Mouse (Mus musculus) midbrain, embryonic 13.5 days (tissue): ENCODE results near the gene Eddm3b. TPM values are rescaled to one million over a fixed set of nuclear protein-coding genes. Genes with fewer than 3 reads are reported as not detected.
"Not testable (repeated sequence)": the region's sequence is repeated elsewhere in the genome, so short reads cannot be mapped to it uniquely, and the experiment has no call there.

Source experiments
- ATAC-seq: fragments of 200-750 bp; cut with Nextera tagmentation; 2 replicates; pipeline ENCODE4 v1.8.0; 2017; ENCODE audit warnings: mild to moderate bottlenecking, moderate TSS enrichment, moderate library complexity
- H3K27ac ChIP-seq: fragments of 300-500 bp; sonication (generic); 2 replicates; pipeline ENCODE4 v1.5.1; 2015; ENCODE audit warnings: inconsistent platforms, mild to moderate bottlenecking, moderate library complexity
- H3K27me3 ChIP-seq: fragments of 300-500 bp; sonication (generic); 2 replicates; pipeline ENCODE4 v1.6.1; 2015; ENCODE audit warnings: mild to moderate bottlenecking, inconsistent platforms
- H3K36me3 ChIP-seq: fragments of 300-500 bp; sonication (generic); 2 replicates; pipeline ENCODE4 v1.6.1; 2015; ENCODE audit warnings: mild to moderate bottlenecking, inconsistent platforms
- H3K4me1 ChIP-seq: fragments of 300-500 bp; sonication (generic); replicated peaks from 2 replicates; pipeline ENCODE4 v1.6.1; 2015; ENCODE audit warnings: inconsistent platforms
- H3K4me2 ChIP-seq: fragments of 300-500 bp; sonication (generic); replicated peaks from 2 replicates; pipeline ENCODE4 v1.6.1; 2015; ENCODE audit warnings: moderate library complexity, mild to moderate bottlenecking, inconsistent platforms
- H3K4me3 ChIP-seq: fragments of 300-500 bp; sonication (generic); replicated peaks from 2 replicates; pipeline ENCODE4 v1.5.1; 2015; ENCODE audit warnings: mild to moderate bottlenecking, inconsistent platforms
- H3K9ac ChIP-seq: fragments of 300-500 bp; sonication (generic); replicated peaks from 2 replicates; pipeline ENCODE4 v1.6.1; 2015; ENCODE audit warnings: mild to moderate bottlenecking, inconsistent platforms
- H3K9me3 ChIP-seq: fragments of 300-500 bp; sonication (generic); 2 replicates; pipeline ENCODE4 v1.6.1; 2016; ENCODE audit warnings: mild to moderate bottlenecking, inconsistent platforms
- WGBS: fragments of 180-500 bp; shearing (Covaris S2); methylation state at CpG from one replicate; pipeline ENCODE4 v1.1.7; 2015; 5-methylcytosine and 5-hydroxymethylcytosine counted together
- polyA plus RNA-seq: library from polyadenylated mRNA; unstranded; fragments of >200 nt; fragmentation: Nextera tagmentation; extraction: Ambion mirVana; gene quantifications from 2 replicates; pipeline ENCODE4 v1.2.1, GENCODE M21; 2015

The Eddm3b gene
- polyA plus RNA-seq, 1 experiment from 2014 or later, result not detected

DNA sequence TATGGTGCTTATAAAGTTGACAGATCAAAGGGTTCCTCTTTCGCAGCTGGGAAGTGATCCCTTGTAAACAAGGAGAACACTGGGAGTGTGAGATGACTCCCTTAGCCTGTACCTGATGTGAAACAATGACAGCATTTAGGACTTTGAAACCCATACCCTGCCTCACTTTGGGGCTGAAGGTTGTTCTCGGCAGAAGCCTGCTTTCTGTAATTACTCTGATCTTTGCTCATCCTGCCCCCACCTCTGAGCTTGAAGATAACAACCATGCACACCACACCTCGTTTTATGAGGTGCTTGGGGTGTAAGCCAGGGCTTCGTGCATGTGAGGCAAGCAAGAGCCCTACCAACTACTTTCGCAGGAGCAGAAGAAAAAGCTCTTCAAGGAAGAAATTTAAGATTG is 34.9 kb downstream of the Eddm3b start:
- 73% methylated on average over 5 of the region's 5 CpGs for WGBS
- no peak overlapping the region for H3K4me3 ChIP-seq
- H3K9ac ChIP-seq, result no peak overlapping the region
- ATAC-seq, result no peak
- H3K27me3 ChIP-seq, result no peaks in the 10 kb centered on the region
- no peak overlapping the region for H3K4me2 ChIP-seq
- H3K9me3 ChIP-seq, result no peaks in the 10 kb centered on the region
- no peaks in the 10 kb centered on the region for H3K36me3 ChIP-seq
- H3K4me1 ChIP-seq, result no peaks in the 10 kb centered on the region
- no peak overlapping the region for H3K27ac ChIP-seq

DNA sequence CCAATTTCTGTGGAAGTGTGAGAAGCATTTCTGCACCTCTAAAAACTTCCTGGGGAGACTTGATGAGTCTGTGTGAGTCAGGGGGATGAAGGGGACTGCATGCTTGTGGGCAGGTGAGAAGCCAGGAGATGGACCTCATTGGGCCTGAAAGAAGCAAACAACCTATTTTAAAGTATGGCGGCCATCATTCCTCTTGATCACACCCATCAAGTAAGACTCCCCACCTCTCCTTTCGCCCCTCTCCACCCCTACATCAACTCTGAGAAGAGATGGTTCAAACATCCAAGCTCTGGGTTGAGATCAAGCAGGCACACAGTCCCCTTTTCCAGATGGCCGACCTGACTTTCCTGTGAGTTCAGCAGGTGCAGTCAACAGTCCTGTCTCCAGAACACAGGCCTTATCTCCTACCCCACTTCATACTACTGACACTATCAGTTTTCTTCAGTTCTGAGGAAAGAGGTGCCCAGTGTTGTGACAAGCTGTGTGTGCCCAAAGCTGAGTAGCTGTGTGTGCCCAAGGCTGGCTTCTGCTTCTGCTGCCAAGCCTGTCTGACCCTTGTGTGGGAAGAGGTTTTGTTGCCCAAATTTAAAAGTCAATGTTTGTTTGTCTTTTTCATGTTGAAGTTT is 36.1 kb downstream of the Eddm3b start:
- WGBS, result 94% methylated on average over 3 of the region's 3 CpGs
- Histone ChIP-seq H3K27me3 (no peaks in the 10 kb centered on the region), H3K36me3 (no peaks in the 10 kb centered on the region), H3K4me3 (no peak overlapping the region), H3K4me2 (no peak overlapping the region), H3K4me1 (no peaks in the 10 kb centered on the region), H3K27ac (no peak overlapping the region), H3K9ac (no peak overlapping the region), H3K9me3 (no peaks in the 10 kb centered on the region)
- no peak for ATAC-seq

DNA sequence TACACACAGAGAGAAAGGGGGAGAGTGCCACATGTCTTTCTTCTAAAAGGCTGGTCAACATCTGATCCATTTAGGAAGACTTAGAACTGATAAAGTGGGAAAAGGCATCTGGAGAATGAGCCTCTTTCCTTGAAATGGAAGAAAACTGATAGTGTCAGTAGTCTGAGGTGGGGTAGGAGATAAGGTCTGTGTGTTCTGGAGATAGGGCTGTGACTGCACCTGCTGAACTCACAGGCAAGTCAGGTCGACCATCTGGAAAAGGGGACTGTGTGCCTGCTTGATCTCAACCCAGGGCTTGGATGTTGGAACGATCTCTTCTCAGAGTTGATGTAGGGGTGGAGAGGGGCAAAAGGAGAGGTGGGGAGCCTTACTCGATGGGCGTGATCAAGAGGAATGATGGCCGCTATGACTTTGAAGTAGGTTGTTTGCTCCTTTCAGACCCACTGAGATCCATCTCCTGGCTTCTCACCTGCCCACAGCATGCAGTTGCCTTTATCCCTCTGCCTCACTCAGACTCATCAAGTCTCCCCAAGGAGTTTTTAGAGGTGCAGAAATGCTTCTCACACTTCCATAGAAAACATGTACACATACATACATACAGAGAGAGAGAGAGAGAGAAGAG is 38.1 kb downstream of the Eddm3b start:
- H3K27ac ChIP-seq, result no peak overlapping the region
- no peak overlapping the region for H3K4me3 ChIP-seq
- no peak for ATAC-seq
- no peak overlapping the region for H3K9ac ChIP-seq
- no peaks in the 10 kb centered on the region for H3K4me1 ChIP-seq
- no peak overlapping the region for H3K4me2 ChIP-seq
- H3K36me3 ChIP-seq, result no peaks in the 10 kb centered on the region
- no peaks in the 10 kb centered on the region for H3K27me3 ChIP-seq
- no peaks in the 10 kb centered on the region for H3K9me3 ChIP-seq
- WGBS, result 90% methylated on average over 5 of the region's 5 CpGs

DNA sequence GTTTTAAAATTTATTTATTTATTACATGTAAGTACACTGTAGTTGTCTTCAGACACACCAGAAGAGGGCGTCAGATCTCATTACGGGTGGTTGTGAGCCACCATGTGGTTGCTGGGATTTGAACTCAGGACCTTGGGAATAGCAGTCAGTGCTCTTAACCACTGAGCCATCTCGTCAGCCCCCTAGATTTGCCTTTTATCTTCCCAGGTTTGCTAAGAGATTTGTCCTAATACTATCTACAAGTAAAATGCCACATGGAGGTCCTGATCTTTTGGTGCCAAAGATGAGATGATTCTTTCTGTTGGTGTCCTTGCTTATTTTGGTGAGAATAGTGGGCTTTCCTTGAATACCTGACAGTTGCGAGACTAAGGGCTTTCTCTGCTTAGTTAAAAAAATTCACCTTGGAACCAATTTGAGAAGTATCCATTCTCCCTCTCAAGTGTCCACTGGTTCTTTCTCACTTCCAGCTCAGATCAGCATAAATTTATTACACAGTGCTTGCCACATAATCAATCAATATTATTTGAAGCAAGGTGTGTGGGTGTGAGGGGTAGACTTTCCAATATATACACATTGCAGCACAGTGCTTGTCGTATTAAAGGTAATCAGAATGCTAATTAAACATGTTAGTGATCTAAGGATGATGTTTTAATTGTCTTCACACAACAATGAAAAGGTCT is 42.0 kb downstream of the Eddm3b start:
- no peak overlapping the region for H3K9ac ChIP-seq
- H3K4me2 ChIP-seq, result no peak overlapping the region
- H3K27me3 ChIP-seq, result no peaks in the 10 kb centered on the region
- H3K36me3 ChIP-seq, result no peaks in the 10 kb centered on the region
- no peak overlapping the region for H3K27ac ChIP-seq
- H3K4me1 ChIP-seq, result no peaks in the 10 kb centered on the region
- 91% methylated on average over 5 of the region's 5 CpGs for WGBS
- no peak for ATAC-seq
- H3K9me3 ChIP-seq, result no peaks in the 10 kb centered on the region
- H3K4me3 ChIP-seq, result no peak overlapping the region

GRCm38 (mm10) chr14:51156736-51157068 is 42.5 kb downstream of the Eddm3b start:
- Histone ChIP-seq H3K27me3 (no peaks in the 10 kb centered on the region), H3K9me3 (no peaks in the 10 kb centered on the region), H3K36me3 (no peaks in the 10 kb centered on the region), H3K4me1 (no peaks in the 10 kb centered on the region), H3K9ac (no peak overlapping the region), H3K4me2 (no peak overlapping the region), H3K27ac (no peak overlapping the region), H3K4me3 (no peak overlapping the region)
- no peak for ATAC-seq
- WGBS, result 87% methylated on average over 4 of the region's 4 CpGs

- no peak overlapping the region for H3K27ac ChIP-seq
- 100% methylated on average over 1 of the region's 1 CpGs for WGBS
Observed at GRCm38 (mm10) chr14:51157072-51157471, 42.8 kb downstream of the Eddm3b start.

GRCm38 (mm10) chr14:51161976-51162375 is 47.8 kb downstream of the Eddm3b start, which contains the start of gene Rnase2b:
Gene Rnase2b (plus strand): TSS chr14:51162260.
- H3K27ac ChIP-seq, H3K9me3 ChIP-seq, H3K4me1 ChIP-seq, H3K9ac ChIP-seq, H3K36me3 ChIP-seq, H3K4me2 ChIP-seq, ATAC-seq, H3K27me3 ChIP-seq, H3K4me3 ChIP-seq: not testable (repeated sequence)
- WGBS, result 90% methylated on average over 3 of the region's 3 CpGs

More at GRCm38 (mm10) chr14:51157072-51157471, 42.8 kb downstream of the Eddm3b start:
- no peaks in the 10 kb centered on the region for H3K27me3 ChIP-seq
- H3K9ac ChIP-seq, result no peak overlapping the region
- no peaks in the 10 kb centered on the region for H3K4me1 ChIP-seq
- no peak for ATAC-seq
- no peaks in the 10 kb centered on the region for H3K36me3 ChIP-seq
- H3K4me3 ChIP-seq, result no peak overlapping the region
- no peak overlapping the region for H3K4me2 ChIP-seq
- no peaks in the 10 kb centered on the region for H3K9me3 ChIP-seq

- not testable (repeated sequence) for H3K4me3 ChIP-seq, H3K27me3 ChIP-seq, H3K9me3 ChIP-seq, H3K36me3 ChIP-seq, H3K9ac ChIP-seq, ATAC-seq, H3K4me2 ChIP-seq, H3K27ac ChIP-seq, H3K4me1 ChIP-seq
- 96% methylated on average over 6 of the region's 6 CpGs for WGBS
Observed at GRCm38 (mm10) chr14:51163323-51163722, 49.1 kb downstream of the Eddm3b start.

DNA sequence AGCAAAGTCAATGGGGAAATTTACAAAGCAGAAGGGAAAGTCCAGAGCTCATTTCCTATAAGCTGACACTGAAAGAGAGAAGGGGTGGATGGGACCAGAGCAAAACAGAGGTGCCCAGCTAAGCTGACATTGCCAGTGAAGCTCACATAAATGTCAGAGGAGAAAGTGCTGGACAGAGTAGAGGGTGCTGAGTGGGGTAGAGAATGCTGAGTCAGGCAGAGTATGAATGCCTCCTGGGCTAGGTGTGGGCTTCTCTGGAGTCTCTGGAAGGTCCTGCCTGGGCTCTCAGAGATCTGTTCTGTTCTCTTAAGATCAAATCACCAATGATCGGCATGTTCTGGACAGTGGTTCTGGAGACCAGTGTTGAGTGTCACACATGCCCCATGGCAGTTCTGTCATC is 51.2 kb downstream of the Eddm3b start:
- 100% methylated on average over 1 of the region's 1 CpGs for WGBS
- no peak for ATAC-seq
- no peaks in the 10 kb centered on the region for H3K36me3 ChIP-seq
- H3K4me3 ChIP-seq, result no peak overlapping the region
- H3K9ac ChIP-seq, result no peak overlapping the region
- H3K4me2 ChIP-seq, result no peak overlapping the region
- H3K9me3 ChIP-seq, result no peaks in the 10 kb centered on the region
- H3K4me1 ChIP-seq, result no peaks in the 10 kb centered on the region
- no peaks in the 10 kb centered on the region for H3K27me3 ChIP-seq
- no peak overlapping the region for H3K27ac ChIP-seq

- H3K9me3 ChIP-seq, result no peaks in the 10 kb centered on the region
- H3K27me3 ChIP-seq, result no peaks in the 10 kb centered on the region
- no peak overlapping the region for H3K4me2 ChIP-seq
- no peaks in the 10 kb centered on the region for H3K36me3 ChIP-seq
- H3K27ac ChIP-seq, result no peak overlapping the region
- no peak overlapping the region for H3K4me3 ChIP-seq
- ATAC-seq, result no peak
- no peaks in the 10 kb centered on the region for H3K4me1 ChIP-seq
- H3K9ac ChIP-seq, result no peak overlapping the region
Observed at GRCm38 (mm10) chr14:51166068-51166467, 51.8 kb downstream of the Eddm3b start.
